Comparison of ENCODE assay signal across 10 mouse cellular contexts in the genomic region with DNA sequence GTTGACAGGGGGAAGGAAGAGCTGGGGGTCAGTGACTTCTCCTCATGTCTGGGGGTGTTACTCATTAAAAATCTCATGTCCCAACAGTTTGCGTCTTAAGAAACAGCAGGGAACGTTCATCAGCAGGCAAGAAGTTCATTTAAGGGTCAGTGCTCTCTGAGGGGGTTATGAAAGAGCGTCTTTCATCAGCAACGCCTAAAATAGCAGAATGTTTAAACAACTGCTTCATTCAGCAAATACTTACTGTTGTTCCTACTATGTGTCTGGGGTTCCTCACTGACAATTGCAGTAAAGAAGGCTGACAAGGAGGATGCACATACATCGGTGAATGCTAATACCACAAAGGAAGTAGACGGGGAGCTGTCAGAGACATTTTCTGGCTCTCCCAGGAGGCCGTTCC.
A peak's percentile ranks its signal among the peaks of the same experiment; 100 is the strongest.
DNase-seq lines count a peak whose midpoint lies in the region; ATAC-seq and TF ChIP-seq lines count a peak whose summit lies in the region.
"Had no signal": no experiment of that assay in that cellular context is flagged by ENCODE, and none has a peak within 500 bp of the region (broad histone marks: within the 10 kb centered on the region; RNA-seq: fewer than 3 reads in every experiment).

No protein-coding gene starts in this region.

- peaks cover 30 to 70% of the 10 kb centered on the region in 2 experiments for H3K36me3 ChIP-seq in CH12.LX (replicated peaks in 1 of 2; ENCODE audit: control insufficient read depth in 1 of 2, insufficient read depth in 1 of 2, low read length in 1 of 2)
- H3K36me3 ChIP-seq in heart, embryonic 15.5 days, result no peaks in the 10 kb centered on the region

- ATAC-seq in heart, embryonic 15.5 days (replicated peaks; ENCODE audit: insufficient number of reproducible peaks, insufficient read depth, low FRiP score, low read depth), result no peak

- intact Hi-C loops in gastrocnemius, postnatal 36 days (cut with DNase I), result no loop called here

- no peak for TF ChIP-seq EP300 in CH12.LX (IDR thresholded peaks at IDR 0.05; ENCODE audit: low read length)

- TF ChIP-seq CTCF in CH12.LX (conservative IDR thresholded peaks at IDR 0.05 in 1 of 2, IDR thresholded peaks at IDR 0.05 in 1 of 2; ENCODE audit: low read depth in 2 of 2, low read length in 2 of 2), result no peak

- no peaks in the 10 kb centered on the region for H3K27me3 ChIP-seq in CH12.LX (replicated peaks)
- H3K27me3 ChIP-seq in heart, embryonic 15.5 days, result no peaks in the 10 kb centered on the region

- no peak overlapping the region for H3K4me3 ChIP-seq in CH12.LX (replicated peaks in 1 of 3; ENCODE audit: low read depth in 2 of 3, low read length in 2 of 3, poor library complexity in 1 of 3)
- H3K4me3 ChIP-seq in heart, embryonic 15.5 days, result no peak overlapping the region
- H3K4me3 ChIP-seq: erythroblast, embryonic 14.5 days had no signal

- TF ChIP-seq POLR2A in CH12.LX (IDR thresholded peaks at IDR 0.05; ENCODE audit: low read depth, low read length), result no peak

- in situ Hi-C loops in CH12.LX (cut with MboI; ENCODE audit: low pct_ligation_motif_present, low pct_unique_long_range_greater_than_20kb, low sequenced_read_pairs), result no loop called here

- no peak overlapping the region for H3K4me2 ChIP-seq in CH12.LX (ENCODE audit: insufficient read depth, low read depth, poor library complexity, severe bottlenecking)
- no peak overlapping the region for H3K4me2 ChIP-seq in heart, embryonic 15.5 days

- 25% methylated on average over 7 of the region's 7 CpGs for WGBS in heart, embryonic 15.5 days

- peak; percentile 11 for DNase-seq in gastrocnemius, postnatal 25 days
- DNase-seq in gastrocnemius, postnatal 36 days, result no peak
- DNase-seq in CH12.LX (ENCODE audit: extremely low read depth), result no peak
- peak; percentile 80 for DNase-seq in lung, postnatal 36 days
- DNase-seq in layer of hippocampus, adult 9-11 months, result no peak
- DNase-seq in right cerebral cortex, postnatal 4 days, result no peak
- no peak for DNase-seq in gastrocnemius, postnatal 4 days (ENCODE audit: low spot score in 2 of 2)
- DNase-seq: midbrain, embryonic 14.5 days had no signal

- dilution Hi-C loops in CH12.LX (cut with MboI; ENCODE audit: extremely low pct_ligation_motif_present, extremely low pct_unique_long_range_greater_than_20kb, low sequenced_read_pairs), result no loop called here

- peaks cover 35% of the 10 kb centered on the region for H3K79me2 ChIP-seq in CH12.LX (replicated peaks; ENCODE audit: control insufficient read depth, extremely low read depth, insufficient read depth, poor library complexity, severe bottlenecking)

- no peak overlapping the region for H3K9ac ChIP-seq in CH12.LX (ENCODE audit: insufficient read depth, low read depth)
- H3K9ac ChIP-seq in heart, embryonic 15.5 days, result no peak overlapping the region

- H3K27ac ChIP-seq in CH12.LX (ENCODE audit: insufficient read depth, low read depth), result no peak overlapping the region
- H3K27ac ChIP-seq in heart, embryonic 15.5 days, result peak overlapping the region; percentile 16; the same call in 1 of the 2 replicates

- no peak for TF ChIP-seq RAD21 in CH12.LX (IDR thresholded peaks at IDR 0.05; ENCODE audit: low read depth, low read length)

- H3K4me1 ChIP-seq in CH12.LX (ENCODE audit: control insufficient read depth in 1 of 2, insufficient read depth in 2 of 2), result peaks cover 17 to 53% of the 10 kb centered on the region in 2 experiments
- H3K4me1 ChIP-seq in heart, embryonic 15.5 days (replicated peaks), result peaks cover 2% of the 10 kb centered on the region; the same call in 1 of the 2 replicates

- peaks cover 11% of the 10 kb centered on the region for H3K9me3 ChIP-seq in CH12.LX (replicated peaks; ENCODE audit: low read length)
- H3K9me3 ChIP-seq in heart, embryonic 15.5 days (replicated peaks), result no peaks in the 10 kb centered on the region

TF ChIP-seq in CH12.LX, 34 proteins besides CTCF, POLR2A, EP300 and RAD21:
- peak; percentile 36; the same call in 1 of the 2 replicates for TF ChIP-seq ZKSCAN1 (IDR thresholded peaks at IDR 0.05; ENCODE audit: borderline replicate concordance, low read depth, low read length)
- TF ChIP-seq SIN3A (IDR thresholded peaks at IDR 0.05; ENCODE audit: low read length), result no peak
- TF ChIP-seq HCFC1 (IDR thresholded peaks at IDR 0.05; ENCODE audit: low read depth, low read length), result no peak
- TF ChIP-seq USF1 (IDR thresholded peaks at IDR 0.05; ENCODE audit: low read depth, low read length), result no peak
- no peak for TF ChIP-seq NELFE (IDR thresholded peaks at IDR 0.05; ENCODE audit: low read depth, low read length)
- no peak for TF ChIP-seq BHLHE40 (IDR thresholded peaks at IDR 0.05; ENCODE audit: low read depth, low read length)
TF ChIP-seq in CH12.LX: peak in this region for 1.

Comparison
In these comparisons a context has a peak if more than half of its experiments do, and no peak if none do; other contexts are left out.
1. DNase-seq: peak in gastrocnemius, postnatal 25 days (single experiment) and lung, postnatal 36 days (single experiment); none in gastrocnemius, postnatal 36 days (0 of 2), CH12.LX (single experiment), layer of hippocampus, adult 9-11 months (single experiment), right cerebral cortex, postnatal 4 days (single experiment) and gastrocnemius, postnatal 4 days (0 of 2).